Comparison of ENCODE assay signal across 36 mouse cellular contexts in the genomic region with DNA sequence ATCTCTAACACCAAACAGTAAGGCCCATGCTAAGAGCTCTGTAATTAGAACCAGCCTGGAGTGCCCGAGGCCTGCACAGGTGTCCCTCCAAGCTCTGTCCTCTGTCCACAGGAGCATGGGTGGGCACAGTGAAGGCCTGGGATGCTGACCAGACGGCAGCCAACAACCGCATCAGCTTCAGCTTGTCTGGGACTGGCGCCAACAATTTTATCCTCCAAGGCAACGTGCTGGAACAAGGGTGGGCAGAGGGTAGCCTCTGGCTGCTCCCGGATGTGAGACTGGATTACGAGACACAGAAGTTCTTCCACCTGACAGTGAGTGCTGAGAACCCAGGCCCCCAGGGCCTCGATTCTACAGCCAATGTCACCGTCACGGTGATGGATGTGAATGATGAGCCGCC. TPM values are rescaled to one million over a fixed set of nuclear protein-coding genes. Genes with fewer than 3 reads are reported as not detected.
DNase-seq lines count a peak whose midpoint lies in the region; ATAC-seq and TF ChIP-seq lines count a peak whose summit lies in the region.
"Had no signal": no experiment of that assay in that cellular context is flagged by ENCODE, and none has a peak within 500 bp of the region (broad histone marks: within the 10 kb centered on the region; RNA-seq: fewer than 3 reads in every experiment).

No protein-coding gene starts in this region.

- no peaks in the 10 kb centered on the region for H3K9me3 ChIP-seq in midbrain, postnatal 0 days (ENCODE audit: low read length)
- 0 out of 2 replicates have a peak, but pooled peaks cover 2% of the 10 kb centered on the region for H3K9me3 ChIP-seq in midbrain, embryonic 13.5 days
- H3K9me3 ChIP-seq: embryonic facial prominence, embryonic 13.5 days; forebrain, embryonic 15.5 days; heart, embryonic 10.5 days; hindbrain, embryonic 12.5 days had no signal

- H3K4me1 ChIP-seq in midbrain, postnatal 0 days (ENCODE audit: insufficient read depth, low read length), result no peaks in the 10 kb centered on the region
- no peaks in the 10 kb centered on the region for H3K4me1 ChIP-seq in midbrain, embryonic 13.5 days (replicated peaks)
- H3K4me1 ChIP-seq: embryonic facial prominence, embryonic 10.5 days; embryonic facial prominence, embryonic 13.5 days; forebrain, embryonic 12.5 days; forebrain, embryonic 15.5 days; heart, embryonic 13.5 days; hindbrain, embryonic 12.5 days had no signal

- H3K36me3 ChIP-seq in midbrain, postnatal 0 days (ENCODE audit: insufficient read depth, low read length), result no peaks in the 10 kb centered on the region
- H3K36me3 ChIP-seq in midbrain, embryonic 13.5 days, result no peaks in the 10 kb centered on the region
- H3K36me3 ChIP-seq: embryonic facial prominence, embryonic 10.5 days; embryonic facial prominence, embryonic 13.5 days; forebrain, embryonic 12.5 days; forebrain, embryonic 15.5 days; heart, embryonic 10.5 days; heart, embryonic 13.5 days; hindbrain, embryonic 12.5 days had no signal

- no peak overlapping the region for H3K9ac ChIP-seq in midbrain, postnatal 0 days (replicated peaks; ENCODE audit: low read length, poor library complexity, severe bottlenecking)
- H3K9ac ChIP-seq in midbrain, embryonic 13.5 days (replicated peaks), result no peak overlapping the region
- H3K9ac ChIP-seq: embryonic facial prominence, embryonic 13.5 days; forebrain, embryonic 12.5 days; forebrain, embryonic 15.5 days; heart, embryonic 13.5 days; hindbrain, embryonic 12.5 days had no signal

- H3K4me3 ChIP-seq in left cerebral cortex, adult 2 months, result no peak overlapping the region
- H3K4me3 ChIP-seq in midbrain, postnatal 0 days (ENCODE audit: low read depth, low read length), result no peak overlapping the region
- H3K4me3 ChIP-seq in midbrain, embryonic 13.5 days (replicated peaks), result no peak overlapping the region
- H3K4me3 ChIP-seq: embryonic facial prominence, embryonic 10.5 days; embryonic facial prominence, embryonic 13.5 days; erythroblast, embryonic 14.5 days; forebrain, embryonic 12.5 days; forebrain, embryonic 15.5 days; heart, embryonic 10.5 days; heart, embryonic 13.5 days; hindbrain, embryonic 12.5 days had no signal

- H3K4me2 ChIP-seq in midbrain, postnatal 0 days (ENCODE audit: low read depth, low read length, poor library complexity, severe bottlenecking), result no peak overlapping the region
- no peak overlapping the region for H3K4me2 ChIP-seq in midbrain, embryonic 13.5 days (replicated peaks)
- H3K4me2 ChIP-seq: embryonic facial prominence, embryonic 13.5 days; forebrain, embryonic 12.5 days; forebrain, embryonic 15.5 days; heart, embryonic 13.5 days; hindbrain, embryonic 12.5 days had no signal

- WGBS in midbrain, postnatal 0 days, result 64% methylated on average over 11 of the region's 11 CpGs
- 76% methylated on average over 11 of the region's 11 CpGs for WGBS in midbrain, embryonic 13.5 days

- peak; percentile 58 for DNase-seq in cerebellum, postnatal 10 days
- DNase-seq in cerebellum, adult 9-11 months, result no peak
- DNase-seq in left cerebral cortex, postnatal 4 days, result peak; percentile 63
- DNase-seq in left cerebral cortex, adult 2 months (ENCODE audit: extremely low spot score in 1 of 2, low spot score in 2 of 2), result no peak
- DNase-seq in midbrain, postnatal 0 days (ENCODE audit: low spot score), result peak; percentile 42
- peak; percentile 58 for DNase-seq in brain, embryonic 14.5 days (ENCODE audit: low read depth)
- DNase-seq in embryo, embryonic 10 days (ENCODE audit: low spot score), result no peak
- DNase-seq: adrenal gland, postnatal 36 days; cerebellum, adult 11-12 months; cerebellum, adult 8-10 months; cerebellum, postnatal 25 days; embryo, embryonic 11 days; gastrocnemius, postnatal 25 days; heart, adult 18-20 months; heart, postnatal 14 days; heart, postnatal 4 days had no signal

- H3K27me3 ChIP-seq in midbrain, postnatal 0 days (ENCODE audit: insufficient read depth, low read length), result no peaks in the 10 kb centered on the region
- H3K27me3 ChIP-seq in midbrain, embryonic 13.5 days, result no peaks in the 10 kb centered on the region
- H3K27me3 ChIP-seq: embryonic facial prominence, embryonic 13.5 days; forebrain, embryonic 12.5 days; forebrain, embryonic 15.5 days; hindbrain, embryonic 12.5 days had no signal

- intact Hi-C loops in left cerebral cortex, postnatal 4 days (cut with DNase I), result no loop called here
- intact Hi-C loops in left cerebral cortex, adult 2 months (cut with DNase I), result no loop called here

- ATAC-seq in midbrain, postnatal 0 days (ENCODE audit: low FRiP score), result no peak
- ATAC-seq in midbrain, embryonic 13.5 days, result no peak
- ATAC-seq: CD4-positive, CD25-positive, alpha-beta regulatory T cell, adult 4 months; forebrain, embryonic 15.5 days; intestine, postnatal 0 days; Patski had no signal

- no peak for TF ChIP-seq CTCF in left cerebral cortex, adult 2 months (IDR thresholded peaks at IDR 0.05)
- no peak for TF ChIP-seq CTCF in midbrain, postnatal 0 days (IDR thresholded peaks at IDR 0.05)
- no peak for TF ChIP-seq CTCF in brain, embryonic 14.5 days (IDR thresholded peaks at IDR 0.05; ENCODE audit: borderline replicate concordance, extremely low read depth, insufficient read depth, insufficient read length)

- TF ChIP-seq POLR2A in brain, embryonic 14.5 days (IDR thresholded peaks at IDR 0.05; ENCODE audit: borderline replicate concordance, extremely low read depth, insufficient read depth, insufficient read length, poor library complexity, severe bottlenecking), result no peak

- no peak overlapping the region for H3K27ac ChIP-seq in left cerebral cortex, adult 2 months
- no peak overlapping the region for H3K27ac ChIP-seq in midbrain, postnatal 0 days (ENCODE audit: low read depth, low read length)
- no peak overlapping the region for H3K27ac ChIP-seq in midbrain, embryonic 13.5 days
- H3K27ac ChIP-seq: embryonic facial prominence, embryonic 10.5 days; embryonic facial prominence, embryonic 13.5 days; forebrain, embryonic 12.5 days; forebrain, embryonic 15.5 days; heart, embryonic 10.5 days; heart, embryonic 13.5 days; hindbrain, embryonic 12.5 days had no signal

RNA-seq across cellular contexts. Expression of a gene that starts 23.5 kb away (rescaled TPM):
- total RNA-seq in left cerebral cortex, postnatal 4 days (2021), result 100 to 1,000 TPM; 277 to 278 TPM
- 100 to 1,000 TPM; 128 to 130 TPM for total RNA-seq in left cerebral cortex, adult 2 months (2021)
- total RNA-seq in midbrain, postnatal 0 days (2014; rRNA removed), result 167 and 170 TPM in 2 replicates
- polyA plus RNA-seq in midbrain, postnatal 0 days (2015; fragmentation: Nextera tagmentation; extraction: Ambion mirVana), result 21.7 and 23.0 TPM in 2 replicates
- polyA plus RNA-seq in midbrain, embryonic 13.5 days (2015; fragmentation: Nextera tagmentation; extraction: Ambion mirVana), result 5.1 and 5.8 TPM in 2 replicates
- polyA plus RNA-seq in brain, embryonic 14.5 days (2012; rRNA removed), result 77.7 and 109 TPM in 2 replicates
- total RNA-seq: common myeloid progenitor, adult 5-6 weeks; gastrocnemius, postnatal 25 days; heart, adult 18-20 months; heart, postnatal 14 days; MEL had no signal
- polyA plus RNA-seq: CD4-positive, CD25-positive, alpha-beta regulatory T cell, adult 4 months; erythroblast, embryonic 14.5 days; heart, embryonic 13.5 days; heart, embryonic 16.5 days had no signal

RNA-seq across cellular contexts. Expression of a gene that starts 24.9 kb away (rescaled TPM):
- under 1 TPM; 0.12 to 0.26 TPM for total RNA-seq in left cerebral cortex, postnatal 4 days (2021)
- under 1 TPM; 0.16 to 0.45 TPM for total RNA-seq in left cerebral cortex, adult 2 months (2021)
- total RNA-seq in midbrain, postnatal 0 days (2014; rRNA removed), result 0.33 and 0.52 TPM in 2 replicates
- polyA plus RNA-seq in midbrain, postnatal 0 days (2015; fragmentation: Nextera tagmentation; extraction: Ambion mirVana), result 0.65 and 0.84 TPM in 2 replicates
- 0.15 TPM in 2 replicates for polyA plus RNA-seq in midbrain, embryonic 13.5 days (2015; fragmentation: Nextera tagmentation; extraction: Ambion mirVana)
- 0.05 and 0.16 TPM in 2 replicates for polyA plus RNA-seq in brain, embryonic 14.5 days (2012; rRNA removed)
- total RNA-seq: adrenal gland, postnatal 36 days; common myeloid progenitor, adult 5-6 weeks; gastrocnemius, adult 8-10 months; gastrocnemius, postnatal 25 days; heart, adult 18-20 months; heart, postnatal 14 days; heart, postnatal 4 days; MEL had no signal
- polyA plus RNA-seq: CD4-positive, CD25-positive, alpha-beta regulatory T cell, adult 4 months; embryonic facial prominence, embryonic 13.5 days; erythroblast, embryonic 14.5 days; forebrain, embryonic 12.5 days; heart, embryonic 13.5 days; hindbrain, embryonic 12.5 days; Patski had no signal

RNA-seq across cellular contexts. Expression of a gene that starts 32.4 kb away (rescaled TPM):
- total RNA-seq in left cerebral cortex, postnatal 4 days (2021), result 100 to 1,000 TPM; 111 to 114 TPM
- total RNA-seq in left cerebral cortex, adult 2 months (2021), result 100 to 1,000 TPM; 156 to 185 TPM
- total RNA-seq in midbrain, postnatal 0 days (2014; rRNA removed), result 67.6 and 71.2 TPM in 2 replicates
- polyA plus RNA-seq in midbrain, postnatal 0 days (2015; fragmentation: Nextera tagmentation; extraction: Ambion mirVana), result 51.7 and 52.0 TPM in 2 replicates
- polyA plus RNA-seq in midbrain, embryonic 13.5 days (2015; fragmentation: Nextera tagmentation; extraction: Ambion mirVana), result 93.7 and 109 TPM in 2 replicates
- 197 and 215 TPM in 2 replicates for polyA plus RNA-seq in brain, embryonic 14.5 days (2012; rRNA removed)

RNA-seq across cellular contexts. Expression of a gene that starts 40.3 kb away (rescaled TPM):
- total RNA-seq in left cerebral cortex, postnatal 4 days (2021), result 100 to 1,000 TPM; 331 to 383 TPM
- 100 to 1,000 TPM; 869 to 881 TPM for total RNA-seq in left cerebral cortex, adult 2 months (2021)
- 84.6 and 90.6 TPM in 2 replicates for total RNA-seq in midbrain, postnatal 0 days (2014; rRNA removed)
- polyA plus RNA-seq in midbrain, postnatal 0 days (2015; fragmentation: Nextera tagmentation; extraction: Ambion mirVana), result 213 and 233 TPM in 2 replicates
- polyA plus RNA-seq in midbrain, embryonic 13.5 days (2015; fragmentation: Nextera tagmentation; extraction: Ambion mirVana), result 8.9 and 10.0 TPM in 2 replicates
- 45.8 and 73.6 TPM in 2 replicates for polyA plus RNA-seq in brain, embryonic 14.5 days (2012; rRNA removed)
- total RNA-seq: common myeloid progenitor, adult 5-6 weeks; gastrocnemius, postnatal 25 days; heart, adult 18-20 months; heart, postnatal 14 days; heart, postnatal 4 days; MEL had no signal
- polyA plus RNA-seq: C2C12; erythroblast, embryonic 14.5 days; gonadal fat pad, adult 2 months; heart, embryonic 13.5 days; heart, embryonic 16.5 days; Patski had no signal

RNA-seq across cellular contexts. Expression of a gene that starts 57.7 kb away (rescaled TPM):
- total RNA-seq in left cerebral cortex, postnatal 4 days (2021), result not detected
- not detected for total RNA-seq in left cerebral cortex, adult 2 months (2021)
- total RNA-seq in midbrain, postnatal 0 days (2014; rRNA removed), result not detected in 2 replicates
- polyA plus RNA-seq in midbrain, postnatal 0 days (2015; fragmentation: Nextera tagmentation; extraction: Ambion mirVana), result not detected in 2 replicates
- polyA plus RNA-seq in midbrain, embryonic 13.5 days (2015; fragmentation: Nextera tagmentation; extraction: Ambion mirVana), result not detected in 2 replicates
- not detected in 2 replicates for polyA plus RNA-seq in brain, embryonic 14.5 days (2012; rRNA removed)
- total RNA-seq: adrenal gland, adult 18-20 months; adrenal gland, postnatal 36 days; common myeloid progenitor, adult 5-6 weeks; gastrocnemius, adult 8-10 months; gastrocnemius, postnatal 25 days; heart, adult 18-20 months; heart, postnatal 14 days; heart, postnatal 4 days; MEL had no signal
- polyA plus RNA-seq: C2C12; CD4-positive, CD25-positive, alpha-beta regulatory T cell, adult 4 months; embryonic facial prominence, embryonic 10.5 days; embryonic facial prominence, embryonic 13.5 days; erythroblast, embryonic 14.5 days; forebrain, embryonic 12.5 days; forebrain, embryonic 15.5 days; gonadal fat pad, adult 2 months; heart, embryonic 10.5 days; heart, embryonic 13.5 days; heart, embryonic 16.5 days; hindbrain, embryonic 12.5 days; intestine, embryonic 14.5 days; intestine, postnatal 0 days; Patski had no signal

Comparison
In these comparisons a context has a peak if more than half of its experiments do, and no peak if none do; other contexts are left out.
1. DNase-seq: peak in cerebellum, postnatal 10 days (2 of 2), left cerebral cortex, postnatal 4 days (single experiment), midbrain, postnatal 0 days (single experiment) and brain, embryonic 14.5 days (single experiment); none in cerebellum, adult 9-11 months (single experiment), left cerebral cortex, adult 2 months (0 of 2) and embryo, embryonic 10 days (single experiment).